Mouse (Mus musculus) MEL (cell line): ENCODE data around the gene Sorcs1. TPM values are rescaled to one million over a fixed set of nuclear protein-coding genes. Genes with fewer than 3 reads are reported as not detected.

Source experiments
- DNase-seq: peaks from one replicate; pipeline ENCODE4 v3.0.0; 2011; ENCODE audit warnings: low read depth, low spot score
- H3K27ac ChIP-seq: 2 replicates; pipeline ENCODE4 v1.5.1; 2012; ENCODE audit warnings: low read depth, mild to moderate bottlenecking, control low read depth, low read length, moderate library complexity; ENCODE audit not compliant: control insufficient read depth
- H3K27me3 ChIP-seq, 2 experiments: fragments of 150-350 bp in 1 of 2; sonication (generic) in 1 of 2; 2 replicates each; pipeline ENCODE4 v1.6.1; 2012; ENCODE audit warnings: low read length in 2 of 2, mild to moderate bottlenecking in 2 of 2, improper control_type of control experiment in 1 of 2, moderate library complexity in 1 of 2; ENCODE audit not compliant: insufficient read depth in 2 of 2, control insufficient read depth in 1 of 2
- H3K36me3 ChIP-seq, 2 experiments: 2 replicates each; pipeline ENCODE4 v1.6.1; 2012 to 2014; ENCODE audit warnings: low read length in 2 of 2, improper control_type of control experiment in 1 of 2, inconsistent platforms in 1 of 2, mild to moderate bottlenecking in 1 of 2; ENCODE audit not compliant: insufficient read depth in 2 of 2, control insufficient read depth in 1 of 2
- H3K4me1 ChIP-seq, 2 experiments: fragments of 150-350 bp in 1 of 2; sonication (generic) in 1 of 2; 2 replicates each; pipeline ENCODE4 v1.6.1; 2012; ENCODE audit warnings: low read length in 2 of 2, improper control_type of control experiment in 1 of 2, mild to moderate bottlenecking in 1 of 2; ENCODE audit not compliant: insufficient read depth in 2 of 2, control insufficient read depth in 1 of 2
- H3K4me3 ChIP-seq, 2 experiments: fragments of 150-350 bp in 1 of 2; sonication (generic) in 1 of 2; 2 replicates each; pipeline ENCODE4 v1.5.1; 2012; ENCODE audit warnings: low read depth in 2 of 2, low read length in 2 of 2, mild to moderate bottlenecking in 2 of 2, moderate library complexity in 2 of 2, control low read depth in 1 of 2, improper control_type of control experiment in 1 of 2; ENCODE audit not compliant: control insufficient read depth in 1 of 2, insufficient read depth in 1 of 2
- H3K79me2 ChIP-seq: 2 replicates; pipeline ENCODE4 v1.6.1; 2012; ENCODE audit warnings: mild to moderate bottlenecking, low read length, moderate library complexity; ENCODE audit not compliant: control insufficient read depth, poor library complexity, insufficient read depth
- H3K9ac ChIP-seq: 2 replicates; pipeline ENCODE4 v1.6.1; 2012; ENCODE audit warnings: low read depth, mild to moderate bottlenecking, control low read depth, low read length, moderate library complexity; ENCODE audit not compliant: control insufficient read depth, poor library complexity, severe bottlenecking
- H3K9me3 ChIP-seq: fragments of 150-350 bp; sonication (generic); replicated peaks from 2 replicates; pipeline ENCODE4 v1.6.1; 2012; ENCODE audit warnings: mild to moderate bottlenecking, low read length, improper control_type of control experiment, moderate library complexity; ENCODE audit not compliant: insufficient read depth
- BHLHE40 ChIP-seq: IDR thresholded peaks from 2 replicates; pipeline ENCODE4 v1.6.1; 2012; ENCODE audit warnings: low read depth, mild to moderate bottlenecking, inconsistent platforms, low read length, improper control_type of control experiment, borderline replicate concordance
- CHD1 ChIP-seq: IDR thresholded peaks from 2 replicates; pipeline ENCODE4 v1.6.1; 2012; ENCODE audit warnings: low read depth, mild to moderate bottlenecking, inconsistent platforms, low read length, improper control_type of control experiment
- CHD2 ChIP-seq: IDR thresholded peaks from 2 replicates; pipeline ENCODE4 v1.6.1; 2011; ENCODE audit warnings: low read length, improper control_type of control experiment
- CTCF ChIP-seq, 3 experiments: IDR thresholded peaks in 2 of 3; conservative IDR thresholded peaks in 1 of 3; 2 replicates each; pipeline ENCODE4 v1.5.1; 2011 to 2012; ENCODE audit warnings: low read length in 3 of 3, low read depth in 2 of 3, mild to moderate bottlenecking in 2 of 3, improper control_type of control experiment in 1 of 3, inconsistent platforms in 1 of 3, mixed read lengths in 1 of 3, moderate library complexity in 1 of 3; ENCODE audit not compliant: control insufficient read depth in 1 of 3, insufficient read depth in 1 of 3, poor library complexity in 1 of 3, severe bottlenecking in 1 of 3
- ETS1 ChIP-seq: IDR thresholded peaks from 2 replicates; pipeline ENCODE4 v1.6.1; 2012; ENCODE audit warnings: low read depth, mild to moderate bottlenecking, inconsistent platforms, low read length, improper control_type of control experiment, moderate library complexity
- JUND ChIP-seq: IDR thresholded peaks from 2 replicates; pipeline ENCODE4 v1.6.1; 2011; ENCODE audit warnings: low read depth, mild to moderate bottlenecking, improper control_type of control experiment, low read length
- KAT2A ChIP-seq: conservative IDR thresholded peaks from 2 replicates; pipeline ENCODE4 v1.6.1; 2012; ENCODE audit warnings: low read depth, low read length, improper control_type of control experiment, inconsistent platforms
- MAFK ChIP-seq: IDR thresholded peaks from 2 replicates; pipeline ENCODE4 v1.6.1; 2011; ENCODE audit warnings: low read depth, mild to moderate bottlenecking, low read length, improper control_type of control experiment, borderline replicate concordance
- MAZ ChIP-seq: IDR thresholded peaks from 2 replicates; pipeline ENCODE4 v1.6.1; 2012; ENCODE audit warnings: low read depth, mild to moderate bottlenecking, inconsistent platforms, low read length, improper control_type of control experiment
- MEF2A ChIP-seq: IDR thresholded peaks from 2 replicates; pipeline ENCODE4 v1.6.1; 2014; ENCODE audit warnings: low read depth, mild to moderate bottlenecking, inconsistent platforms, low read length, improper control_type of control experiment; ENCODE audit not compliant: poor library complexity, insufficient replicate concordance, severe bottlenecking; ENCODE audit errors: extremely low read depth
- MYC ChIP-seq: IDR thresholded peaks from 2 replicates; pipeline ENCODE4 v1.6.1; 2011; ENCODE audit warnings: low read depth, mild to moderate bottlenecking, low read length, improper control_type of control experiment, moderate library complexity
- NRF1 ChIP-seq: IDR thresholded peaks from 2 replicates; pipeline ENCODE4 v1.6.1; 2014; ENCODE audit warnings: low read depth, mild to moderate bottlenecking, inconsistent platforms, low read length, improper control_type of control experiment, moderate library complexity; ENCODE audit not compliant: poor library complexity, insufficient read depth, severe bottlenecking
- POLR2A ChIP-seq, 2 experiments: IDR thresholded peaks; 2 replicates each; pipeline ENCODE4 v1.6.1; 2011 to 2012; ENCODE audit warnings: low read length in 2 of 2, mild to moderate bottlenecking in 2 of 2, control low read depth in 1 of 2, improper control_type of control experiment in 1 of 2, low read depth in 1 of 2, moderate library complexity in 1 of 2; ENCODE audit not compliant: control insufficient read depth in 1 of 2, insufficient read depth in 1 of 2, poor library complexity in 1 of 2
- POLR2AphosphoS5 ChIP-seq: IDR thresholded peaks from 2 replicates; pipeline ENCODE4 v1.6.1; 2012; ENCODE audit warnings: low read depth, borderline replicate concordance, mild to moderate bottlenecking, inconsistent platforms, low read length, moderate library complexity, mixed read lengths
- RAD21 ChIP-seq: IDR thresholded peaks from 2 replicates; pipeline ENCODE4 v1.6.1; 2011; ENCODE audit warnings: mild to moderate bottlenecking, low read depth, low read length, improper control_type of control experiment
- SIN3A ChIP-seq: IDR thresholded peaks from 2 replicates; pipeline ENCODE4 v1.6.1; 2012; ENCODE audit warnings: low read length, improper control_type of control experiment, inconsistent platforms
- SMC3 ChIP-seq: IDR thresholded peaks from 2 replicates; pipeline ENCODE4 v1.6.1; 2011; ENCODE audit warnings: low read depth, low read length, improper control_type of control experiment
- TAL1 ChIP-seq: IDR thresholded peaks from 2 replicates; pipeline ENCODE4 v1.6.1; 2012; ENCODE audit warnings: mild to moderate bottlenecking, inconsistent platforms, low read length, moderate library complexity, mixed read lengths
- TCF12 ChIP-seq: IDR thresholded peaks from 2 replicates; pipeline ENCODE4 v1.6.1; 2014; ENCODE audit warnings: low read depth, mild to moderate bottlenecking, inconsistent platforms, low read length, improper control_type of control experiment, moderate library complexity
- ZC3H11A ChIP-seq: IDR thresholded peaks from 2 replicates; pipeline ENCODE4 v1.6.1; 2012; ENCODE audit warnings: low read depth, mild to moderate bottlenecking, inconsistent platforms, low read length, improper control_type of control experiment
- ZKSCAN1 ChIP-seq: IDR thresholded peaks from 2 replicates; pipeline ENCODE4 v1.6.1; 2012; ENCODE audit warnings: low read depth, mild to moderate bottlenecking, inconsistent platforms, low read length, improper control_type of control experiment, moderate library complexity
- ZNF384 ChIP-seq: IDR thresholded peaks from 2 replicates; pipeline ENCODE4 v1.6.1; 2012; ENCODE audit warnings: low read depth, mild to moderate bottlenecking, inconsistent platforms, low read length, improper control_type of control experiment
- polyA plus RNA-seq, 2 experiments: library from polyadenylated mRNA; stranded (reverse) in 1 of 2; unstranded in 1 of 2; fragments of >175 nt in 1 of 2; fragments of >200 nt in 1 of 2; gene quantifications; 2 replicates each; pipeline versions ENCODE4 v1.2.1 to v1.2.4; 2012; ENCODE audit warnings: low replicate concordance in 2 of 2, low read depth in 1 of 2; ENCODE audit not compliant: insufficient read length in 2 of 2, insufficient read depth in 1 of 2, missing spikeins in 1 of 2
- total RNA-seq: library from RNA; depleted of rRNA; stranded (reverse); fragments of 300-350 nt; gene quantifications from 2 replicates; pipeline ENCODE4 v1.2.3, GENCODE M21; 2012

Sorcs1 gene
- total and polyA plus RNA-seq, 3 experiments: not detected

DNA sequence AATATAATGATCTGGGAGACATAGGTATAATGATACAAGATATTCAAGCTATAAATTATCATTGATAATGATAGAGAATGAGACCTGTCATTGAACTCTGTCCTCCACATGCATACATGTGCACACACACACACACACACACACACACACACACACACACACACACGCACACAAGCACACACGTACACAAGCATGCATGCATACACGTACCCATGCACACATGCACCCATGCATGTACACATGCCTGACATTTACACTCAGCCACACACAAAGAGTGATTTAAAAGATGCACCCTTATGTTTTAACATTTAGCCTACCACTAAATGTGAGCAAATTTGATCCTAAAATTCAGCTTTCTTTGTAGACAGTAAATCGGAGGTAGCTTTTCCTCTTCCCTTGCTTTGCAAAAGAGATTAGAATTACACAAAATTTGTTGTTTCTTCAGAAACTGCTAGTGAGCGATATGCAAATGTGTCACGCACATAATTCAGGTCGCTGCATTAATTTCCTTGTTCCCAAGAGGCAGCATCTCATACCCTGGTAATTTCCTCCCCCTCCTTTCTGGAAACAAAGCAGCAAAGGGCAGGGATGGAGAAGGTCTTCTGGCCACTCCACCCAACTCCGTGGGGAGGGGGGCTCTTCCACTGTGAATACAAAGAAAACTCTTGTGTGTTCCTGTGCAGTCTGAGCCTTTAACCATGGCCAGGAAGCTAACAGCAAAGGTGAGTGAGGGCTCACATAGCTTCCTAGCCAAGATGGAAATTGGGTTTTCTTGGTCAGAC lies 38.0 kb downstream of the Sorcs1 start:
- Histone ChIP-seq H3K4me3 (no peak overlapping the region), H3K79me2 (no peaks in the 10 kb centered on the region), H3K9me3 (no peaks in the 10 kb centered on the region), H3K27me3 (no peaks in the 10 kb centered on the region), H3K9ac (no peak overlapping the region), H3K4me1 (no peaks in the 10 kb centered on the region), H3K27ac (no peak overlapping the region), H3K36me3 (no peaks in the 10 kb centered on the region)
- TF ChIP-seq TCF12: no peak
- TF ChIP-seq KAT2A: no peak
- TF ChIP-seq ZC3H11A: no peak
- no peak for TF ChIP-seq MAZ
- TF ChIP-seq ETS1: no peak
- no peak for TF ChIP-seq MAFK
- TF ChIP-seq POLR2AphosphoS5: no peak
- no peak for TF ChIP-seq ZNF384
- no peak for TF ChIP-seq MEF2A
- TF ChIP-seq BHLHE40: no peak
- TF ChIP-seq RAD21: no peak
- no peak for TF ChIP-seq JUND
- no peak for TF ChIP-seq CHD1
- TF ChIP-seq ZKSCAN1: no peak
- no peak for TF ChIP-seq SMC3
- TF ChIP-seq TAL1: no peak
- DNase-seq: no peak

DNA sequence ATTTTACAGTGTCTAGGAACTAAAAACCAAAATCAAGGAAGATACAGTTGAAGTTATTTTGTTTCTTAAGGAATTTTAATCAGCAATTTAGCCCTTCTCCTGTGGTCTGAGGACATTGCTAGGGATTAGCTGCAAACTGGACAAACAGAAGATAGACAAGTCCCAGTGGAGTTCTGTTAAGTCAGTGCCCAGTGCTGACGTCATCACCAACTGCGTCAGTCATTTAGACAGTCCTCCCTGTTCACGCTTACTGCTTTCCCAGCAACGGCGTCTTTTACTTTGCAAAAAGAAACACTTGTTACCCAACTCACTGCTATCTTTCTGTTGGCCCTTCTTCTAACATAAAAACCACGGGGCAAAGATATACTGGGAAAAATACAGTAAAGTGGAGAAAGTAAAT lies 40.3 kb downstream of the Sorcs1 start:
- Histone ChIP-seq H3K36me3 (no peaks in the 10 kb centered on the region), H3K27me3 (no peaks in the 10 kb centered on the region), H3K9me3 (no peaks in the 10 kb centered on the region), H3K4me3 (no peak overlapping the region), H3K9ac (no peak overlapping the region), H3K79me2 (no peaks in the 10 kb centered on the region), H3K4me1 (no peaks in the 10 kb centered on the region)
- no peak for DNase-seq
- TF ChIP-seq RAD21: no peak
- TF ChIP-seq CTCF (IDR thresholded peaks at IDR 0.05 in 2 of 3, conservative IDR thresholded peaks at IDR 0.05 in 1 of 3; ENCODE audit: control insufficient read depth in 1 of 3, insufficient read depth in 1 of 3, low read depth in 2 of 3, low read length in 3 of 3, poor library complexity in 1 of 3, severe bottlenecking in 1 of 3): no peak
- no peak for TF ChIP-seq SIN3A
- TF ChIP-seq POLR2A (IDR thresholded peaks at IDR 0.05; ENCODE audit: control insufficient read depth in 1 of 2, insufficient read depth in 1 of 2, low read depth in 1 of 2, low read length in 2 of 2, poor library complexity in 1 of 2): no peak
- no peak for TF ChIP-seq JUND
- no peak for TF ChIP-seq MYC
- no peak for TF ChIP-seq ZKSCAN1
- no peak for TF ChIP-seq NRF1
- no peak for TF ChIP-seq MEF2A
- no peak for TF ChIP-seq CHD2
- TF ChIP-seq, all 39 proteins: peak for 0
- no peak overlapping the region for H3K27ac ChIP-seq
